Mouse (Mus musculus) MEL (cell line): ENCODE measurements around the gene B4galt1. TPM values are rescaled to one million over a fixed set of nuclear protein-coding genes. Genes with fewer than 3 reads are reported as not detected.

Source experiments
- DNase-seq: peaks from one replicate; pipeline ENCODE4 v3.0.0; 2011; ENCODE audit warnings: low read depth, low spot score
- H3K27ac ChIP-seq: 2 replicates; pipeline ENCODE4 v1.5.1; 2012; ENCODE audit warnings: low read depth, mild to moderate bottlenecking, control low read depth, low read length, moderate library complexity; ENCODE audit not compliant: control insufficient read depth
- H3K27me3 ChIP-seq, 2 experiments: fragments of 150-350 bp in 1 of 2; sonication (generic) in 1 of 2; 2 replicates each; pipeline ENCODE4 v1.6.1; 2012; ENCODE audit warnings: low read length in 2 of 2, mild to moderate bottlenecking in 2 of 2, improper control_type of control experiment in 1 of 2, moderate library complexity in 1 of 2; ENCODE audit not compliant: insufficient read depth in 2 of 2, control insufficient read depth in 1 of 2
- H3K36me3 ChIP-seq, 2 experiments: 2 replicates each; pipeline ENCODE4 v1.6.1; 2012 to 2014; ENCODE audit warnings: low read length in 2 of 2, improper control_type of control experiment in 1 of 2, inconsistent platforms in 1 of 2, mild to moderate bottlenecking in 1 of 2; ENCODE audit not compliant: insufficient read depth in 2 of 2, control insufficient read depth in 1 of 2
- H3K4me1 ChIP-seq, 2 experiments: fragments of 150-350 bp in 1 of 2; sonication (generic) in 1 of 2; 2 replicates each; pipeline ENCODE4 v1.6.1; 2012; ENCODE audit warnings: low read length in 2 of 2, improper control_type of control experiment in 1 of 2, mild to moderate bottlenecking in 1 of 2; ENCODE audit not compliant: insufficient read depth in 2 of 2, control insufficient read depth in 1 of 2
- H3K4me3 ChIP-seq, 2 experiments: fragments of 150-350 bp in 1 of 2; sonication (generic) in 1 of 2; 2 replicates each; pipeline ENCODE4 v1.5.1; 2012; ENCODE audit warnings: low read depth in 2 of 2, low read length in 2 of 2, mild to moderate bottlenecking in 2 of 2, moderate library complexity in 2 of 2, control low read depth in 1 of 2, improper control_type of control experiment in 1 of 2; ENCODE audit not compliant: control insufficient read depth in 1 of 2, insufficient read depth in 1 of 2
- H3K79me2 ChIP-seq: 2 replicates; pipeline ENCODE4 v1.6.1; 2012; ENCODE audit warnings: mild to moderate bottlenecking, low read length, moderate library complexity; ENCODE audit not compliant: control insufficient read depth, poor library complexity, insufficient read depth
- H3K9ac ChIP-seq: 2 replicates; pipeline ENCODE4 v1.6.1; 2012; ENCODE audit warnings: low read depth, mild to moderate bottlenecking, control low read depth, low read length, moderate library complexity; ENCODE audit not compliant: control insufficient read depth, poor library complexity, severe bottlenecking
- H3K9me3 ChIP-seq: fragments of 150-350 bp; sonication (generic); replicated peaks from 2 replicates; pipeline ENCODE4 v1.6.1; 2012; ENCODE audit warnings: mild to moderate bottlenecking, low read length, improper control_type of control experiment, moderate library complexity; ENCODE audit not compliant: insufficient read depth
- BHLHE40 ChIP-seq: IDR thresholded peaks from 2 replicates; pipeline ENCODE4 v1.6.1; 2012; ENCODE audit warnings: low read depth, mild to moderate bottlenecking, inconsistent platforms, low read length, improper control_type of control experiment, borderline replicate concordance
- CTCF ChIP-seq, 3 experiments: IDR thresholded peaks in 2 of 3; conservative IDR thresholded peaks in 1 of 3; 2 replicates each; pipeline ENCODE4 v1.5.1; 2011 to 2012; ENCODE audit warnings: low read length in 3 of 3, low read depth in 2 of 3, mild to moderate bottlenecking in 2 of 3, improper control_type of control experiment in 1 of 3, inconsistent platforms in 1 of 3, mixed read lengths in 1 of 3, moderate library complexity in 1 of 3; ENCODE audit not compliant: control insufficient read depth in 1 of 3, insufficient read depth in 1 of 3, poor library complexity in 1 of 3, severe bottlenecking in 1 of 3
- ELF1 ChIP-seq: IDR thresholded peaks from 2 replicates; pipeline ENCODE4 v1.6.1; 2014; ENCODE audit warnings: low read depth, mild to moderate bottlenecking, inconsistent platforms, low read length, improper control_type of control experiment, moderate library complexity
- EP300 ChIP-seq, 2 experiments: IDR thresholded peaks; 2 replicates each; pipeline ENCODE4 v1.6.1; 2011; ENCODE audit warnings: improper control_type of control experiment in 2 of 2, low read length in 2 of 2, low read depth in 1 of 2, mild to moderate bottlenecking in 1 of 2
- ETS1 ChIP-seq: IDR thresholded peaks from 2 replicates; pipeline ENCODE4 v1.6.1; 2012; ENCODE audit warnings: low read depth, mild to moderate bottlenecking, inconsistent platforms, low read length, improper control_type of control experiment, moderate library complexity
- JUND ChIP-seq: IDR thresholded peaks from 2 replicates; pipeline ENCODE4 v1.6.1; 2011; ENCODE audit warnings: low read depth, mild to moderate bottlenecking, improper control_type of control experiment, low read length
- KAT2A ChIP-seq: conservative IDR thresholded peaks from 2 replicates; pipeline ENCODE4 v1.6.1; 2012; ENCODE audit warnings: low read depth, low read length, improper control_type of control experiment, inconsistent platforms
- MAFK ChIP-seq: IDR thresholded peaks from 2 replicates; pipeline ENCODE4 v1.6.1; 2011; ENCODE audit warnings: low read depth, mild to moderate bottlenecking, low read length, improper control_type of control experiment, borderline replicate concordance
- MEF2A ChIP-seq: IDR thresholded peaks from 2 replicates; pipeline ENCODE4 v1.6.1; 2014; ENCODE audit warnings: low read depth, mild to moderate bottlenecking, inconsistent platforms, low read length, improper control_type of control experiment; ENCODE audit not compliant: poor library complexity, insufficient replicate concordance, severe bottlenecking; ENCODE audit errors: extremely low read depth
- MXI1 ChIP-seq: IDR thresholded peaks from 2 replicates; pipeline ENCODE4 v1.6.1; 2011; ENCODE audit warnings: mild to moderate bottlenecking, low read depth, low read length, improper control_type of control experiment
- MYC ChIP-seq: IDR thresholded peaks from 2 replicates; pipeline ENCODE4 v1.6.1; 2011; ENCODE audit warnings: low read depth, mild to moderate bottlenecking, low read length, improper control_type of control experiment, moderate library complexity
- POLR2AphosphoS5 ChIP-seq: IDR thresholded peaks from 2 replicates; pipeline ENCODE4 v1.6.1; 2012; ENCODE audit warnings: low read depth, borderline replicate concordance, mild to moderate bottlenecking, inconsistent platforms, low read length, moderate library complexity, mixed read lengths
- SIN3A ChIP-seq: IDR thresholded peaks from 2 replicates; pipeline ENCODE4 v1.6.1; 2012; ENCODE audit warnings: low read length, improper control_type of control experiment, inconsistent platforms
- TCF12 ChIP-seq: IDR thresholded peaks from 2 replicates; pipeline ENCODE4 v1.6.1; 2014; ENCODE audit warnings: low read depth, mild to moderate bottlenecking, inconsistent platforms, low read length, improper control_type of control experiment, moderate library complexity
- USF1 ChIP-seq: IDR thresholded peaks from 2 replicates; pipeline ENCODE4 v1.6.1; 2014; ENCODE audit warnings: low read depth, mild to moderate bottlenecking, inconsistent platforms, low read length, improper control_type of control experiment, moderate library complexity
- ZKSCAN1 ChIP-seq: IDR thresholded peaks from 2 replicates; pipeline ENCODE4 v1.6.1; 2012; ENCODE audit warnings: low read depth, mild to moderate bottlenecking, inconsistent platforms, low read length, improper control_type of control experiment, moderate library complexity
- ZNF384 ChIP-seq: IDR thresholded peaks from 2 replicates; pipeline ENCODE4 v1.6.1; 2012; ENCODE audit warnings: low read depth, mild to moderate bottlenecking, inconsistent platforms, low read length, improper control_type of control experiment
- polyA plus RNA-seq, 2 experiments: library from polyadenylated mRNA; stranded (reverse) in 1 of 2; unstranded in 1 of 2; fragments of >175 nt in 1 of 2; fragments of >200 nt in 1 of 2; gene quantifications; 2 replicates each; pipeline versions ENCODE4 v1.2.1 to v1.2.4; 2012; ENCODE audit warnings: low replicate concordance in 2 of 2, low read depth in 1 of 2; ENCODE audit not compliant: insufficient read length in 2 of 2, insufficient read depth in 1 of 2, missing spikeins in 1 of 2
- total RNA-seq: library from RNA; depleted of rRNA; stranded (reverse); fragments of 300-350 nt; gene quantifications from 2 replicates; pipeline ENCODE4 v1.2.3, GENCODE M21; 2012; rRNA removed

Gene B4galt1
- total and polyA plus RNA-seq, 3 experiments, result 10.8 to 22.5 TPM; not detected in 1

GRCm38 (mm10) chr4:40757780-40758420 is 95.9 kb downstream of the B4galt1 start, which contains the start of gene Smu1 (continued):
- peak; percentile 78; the same call in 1 of the 2 replicates for TF ChIP-seq MYC
- TF ChIP-seq, all 39 proteins: peak for 14

DNA sequence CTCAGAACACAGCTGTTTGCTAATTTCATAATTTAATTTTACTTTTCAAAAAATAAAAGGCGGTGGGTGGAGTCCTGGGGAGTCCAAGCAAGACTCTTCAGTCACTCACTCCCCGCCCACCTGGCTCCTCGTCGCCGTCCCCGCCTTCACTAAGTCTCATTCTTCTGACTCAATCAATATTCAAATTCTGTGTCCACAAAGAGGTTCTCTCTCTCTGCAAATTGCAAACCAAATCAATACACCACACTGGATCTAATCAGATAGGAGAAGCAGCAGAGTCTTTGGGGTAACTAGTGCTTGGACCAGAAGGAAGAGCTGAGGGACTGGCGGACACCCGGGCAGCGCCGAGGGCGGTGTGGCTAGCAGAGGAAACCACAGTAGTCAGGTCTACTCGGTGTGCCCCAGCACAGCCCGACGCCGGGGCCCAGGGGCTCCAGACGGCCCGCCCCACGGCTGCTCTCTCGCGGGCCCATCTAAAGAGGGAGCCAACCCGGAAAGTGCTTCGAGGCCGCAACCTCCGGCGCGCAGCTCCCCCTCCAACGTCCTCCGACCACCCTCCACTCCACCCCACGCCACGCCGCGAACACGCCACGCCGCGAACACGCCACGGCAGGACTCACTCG is 96.5 kb downstream of the B4galt1 start:
- Histone ChIP-seq H3K79me2 (peaks cover 12% of the 10 kb centered on the region), H3K4me1 (peaks cover 0 to 14% of the 10 kb centered on the region in 2 experiments; a peak in 2 of 4 replicates), H3K36me3 (peaks cover 6 to 13% of the 10 kb centered on the region in 2 experiments; a peak in 3 of 4 replicates), H3K4me3 (peak overlapping the region; percentile 83 to 95), H3K27me3 (no peaks in the 10 kb centered on the region), H3K9ac (peak overlapping the region; percentile 81), H3K9me3 (no peaks in the 10 kb centered on the region), H3K27ac (peak overlapping the region; percentile 53)
- peak; percentile 60 for DNase-seq
- TF ChIP-seq POLR2AphosphoS5 (no peak), MEF2A (no peak), TCF12 (no peak), ZKSCAN1 (no peak), USF1 (no peak), MXI1 (no peak), MAFK (no peak), JUND (no peak), EP300 (IDR thresholded peaks at IDR 0.05; ENCODE audit: low read depth in 1 of 2, low read length in 2 of 2) (no peak), CTCF (IDR thresholded peaks at IDR 0.05 in 2 of 3, conservative IDR thresholded peaks at IDR 0.05 in 1 of 3; ENCODE audit: control insufficient read depth in 1 of 3, insufficient read depth in 1 of 3, low read depth in 2 of 3, low read length in 3 of 3, poor library complexity in 1 of 3, severe bottlenecking in 1 of 3) (no peak), MYC (no peak), BHLHE40 (no peak), ZNF384 (no peak), ETS1 (no peak), KAT2A (no peak), ELF1 (no peak), SIN3A (no peak)

Other genes starting within 250 kb of the B4galt1 start
- gene Aptx, start 150.8 kb downstream of the B4galt1 start, total RNA-seq, result 15.6 and 19.8 TPM in 2 replicates
- gene Aptx, start 150.8 kb downstream of the B4galt1 start, polyA plus RNA-seq, result 10 to 100 TPM in 1 of 2 experiments, not detected in 1; 18.8 TPM
- gene Dnaja1, start 131.9 kb downstream of the B4galt1 start, total RNA-seq, result 108 and 115 TPM in 2 replicates
- 100 to 1,000 TPM; 355 to 482 TPM for gene Dnaja1, start 131.9 kb downstream of the B4galt1 start, polyA plus RNA-seq
- 124 TPM in 2 replicates for gene Smu1, start 96.1 kb downstream of the B4galt1 start, total RNA-seq
- 100 to 1,000 TPM in 1 of 2 experiments, not detected in 1; 111 TPM for gene Smu1, start 96.1 kb downstream of the B4galt1 start, polyA plus RNA-seq
- gene Spink4, start 66.0 kb upstream of the B4galt1 start, total RNA-seq, result 1.4 TPM in 1 of 2 replicates, not detected in the other
- under 1 TPM in 1 of 2 experiments, not detected in 1; 0.19 TPM for gene Spink4, start 66.0 kb upstream of the B4galt1 start, polyA plus RNA-seq
- gene Bag1, start 94.3 kb upstream of the B4galt1 start, total RNA-seq, result 175 and 194 TPM in 2 replicates
- 100 to 1,000 TPM in 1 of 2 experiments, not detected in 1; 235 TPM for gene Bag1, start 94.3 kb upstream of the B4galt1 start, polyA plus RNA-seq
- gene Chmp5, start 94.4 kb upstream of the B4galt1 start, total RNA-seq, result 38.5 and 39.1 TPM in 2 replicates
- gene Chmp5, start 94.4 kb upstream of the B4galt1 start, polyA plus RNA-seq, result 10 to 100 TPM in 1 of 2 experiments, not detected in 1; 34.7 TPM
- gene Nfx1, start 116.9 kb upstream of the B4galt1 start, total RNA-seq, result 54.9 and 56.6 TPM in 2 replicates
- 10 to 100 TPM in 1 of 2 experiments, not detected in 1; 72.6 TPM for gene Nfx1, start 116.9 kb upstream of the B4galt1 start, polyA plus RNA-seq
- gene Aqp7, start 194.1 kb upstream of the B4galt1 start, total RNA-seq, result not detected in 2 replicates
- gene Aqp7, start 194.1 kb upstream of the B4galt1 start, polyA plus RNA-seq, result under 1 TPM in 1 of 2 experiments, not detected in 1; 0.06 TPM
- 0.10 and 0.12 TPM in 2 replicates for gene Aqp3, start 244.2 kb upstream of the B4galt1 start, total RNA-seq
- under 1 TPM in 1 of 2 experiments, not detected in 1; 0.42 TPM for gene Aqp3, start 244.2 kb upstream of the B4galt1 start, polyA plus RNA-seq